Mouse (Mus musculus) thymus, adult 2 months (tissue): Measurements from ENCODE around the gene Ap3b2. TPM values are rescaled to one million over a fixed set of nuclear protein-coding genes. Genes with fewer than 3 reads are reported as not detected.
A peak's percentile ranks its signal among the peaks of the same experiment; 100 is the strongest.

Experiments used
- DNase-seq: peaks from one replicate; pipeline ENCODE4 v3.0.0; 2021
- H3K27ac ChIP-seq: fragments of 200-500 bp; 2 replicates; pipeline ENCODE4 v1.5.1; 2012; ENCODE audit warnings: low read length, control low read depth; ENCODE audit not compliant: control insufficient read depth, insufficient read depth
- H3K27me3 ChIP-seq: fragments of 200-500 bp; 2 replicates; pipeline ENCODE4 v1.6.1; 2012; ENCODE audit warnings: mild to moderate bottlenecking, low read length, moderate library complexity, mixed read lengths; ENCODE audit not compliant: control insufficient read depth, insufficient read depth
- H3K36me3 ChIP-seq: fragments of 200-500 bp; 2 replicates; pipeline ENCODE4 v1.6.1; 2012; ENCODE audit warnings: mild to moderate bottlenecking, low read length, moderate library complexity; ENCODE audit not compliant: control insufficient read depth, insufficient read depth
- H3K4me1 ChIP-seq: fragments of 200-500 bp; replicated peaks from 2 replicates; pipeline ENCODE4 v1.6.1; 2012; ENCODE audit warnings: low read length; ENCODE audit not compliant: control insufficient read depth, insufficient read depth
- H3K4me3 ChIP-seq: fragments of 200-500 bp; 2 replicates; pipeline ENCODE4 v1.5.1; 2012; ENCODE audit warnings: mild to moderate bottlenecking, low read length, control low read depth, moderate library complexity; ENCODE audit not compliant: control insufficient read depth, insufficient read depth
- CTCF ChIP-seq: fragments of 200-500 bp; IDR thresholded peaks from 2 replicates; pipeline ENCODE4 v1.5.1; 2012; ENCODE audit warnings: mild to moderate bottlenecking, control low read depth, low read length, moderate library complexity, borderline replicate concordance; ENCODE audit not compliant: control insufficient read depth, poor library complexity, insufficient read depth; ENCODE audit errors: extremely low read depth
- POLR2A ChIP-seq: fragments of 200-500 bp; IDR thresholded peaks from 2 replicates; pipeline ENCODE4 v1.6.1; 2012; ENCODE audit warnings: mild to moderate bottlenecking, low read length, control low read depth, moderate library complexity; ENCODE audit not compliant: control insufficient read depth, poor library complexity, insufficient read depth; ENCODE audit errors: extremely low read depth
- WGBS: fragments of 180-500 bp; shearing (Covaris S2); methylation state at CpG from one replicate; pipeline ENCODE4 v1.1.7; 2018; 5-methylcytosine and 5-hydroxymethylcytosine counted together
- polyA plus RNA-seq: library from polyadenylated mRNA; depleted of rRNA; stranded (reverse); fragments of >200 nt; gene quantifications from 2 replicates; pipeline ENCODE4 v1.2.3, GENCODE M21; 2012; rRNA removed

Gene Ap3b2
- polyA plus RNA-seq = 0.60 and 0.65 TPM in 2 replicates

- Histone ChIP-seq H3K4me1 (no peaks in the 10 kb centered on the region; the same call in 1 of the 2 replicates), H3K27ac (no peak within 1 kb of the TSS), H3K4me3 (no peak within 1 kb of the TSS), H3K36me3 (no peaks in the 10 kb centered on the region), H3K27me3 (peaks cover 7% of the 10 kb centered on the region; the same call in 1 of the 2 replicates)
- DNase-seq = peak; percentile 31
- TF ChIP-seq CTCF = no peak
- no peak for TF ChIP-seq POLR2A
- 2% methylated on average over 57 of the region's 57 CpGs for WGBS
Observed at GRCm38 (mm10) chr7:81493331-81494021, at the start of gene Ap3b2. Gene Ap3b2 (minus strand): TSS chr7:81493925.

- Histone ChIP-seq H3K27me3 (no peaks in the 10 kb centered on the region), H3K4me3 (no peak overlapping the region), H3K4me1 (no peaks in the 10 kb centered on the region), H3K36me3 (no peaks in the 10 kb centered on the region), H3K27ac (no peak overlapping the region)
- TF ChIP-seq CTCF (no peak), POLR2A (no peak)
- no peak for DNase-seq
- 96% methylated on average over 8 of the region's 8 CpGs for WGBS
Observed at GRCm38 (mm10) chr7:81542934-81543333, 49.2 kb upstream of the Ap3b2 start.

- DNase-seq = no peak
- Histone ChIP-seq H3K36me3 (no peaks in the 10 kb centered on the region), H3K4me3 (no peak overlapping the region), H3K27ac (no peak overlapping the region), H3K27me3 (no peaks in the 10 kb centered on the region), H3K4me1 (no peaks in the 10 kb centered on the region)
- TF ChIP-seq CTCF = no peak
- no peak for TF ChIP-seq POLR2A
- WGBS = 87% methylated on average over 7 of the region's 7 CpGs
Observed at GRCm38 (mm10) chr7:81541924-81542524, 48.3 kb upstream of the Ap3b2 start.

GRCm38 (mm10) chr7:81540999-81541398 lies 47.3 kb upstream of the Ap3b2 start:
- TF ChIP-seq CTCF (no peak), POLR2A (no peak)
- Histone ChIP-seq H3K27me3 (no peaks in the 10 kb centered on the region), H3K36me3 (no peaks in the 10 kb centered on the region), H3K4me3 (no peak overlapping the region), H3K4me1 (no peaks in the 10 kb centered on the region), H3K27ac (no peak overlapping the region)
- WGBS = 93% methylated on average over 1 of the region's 1 CpGs
- DNase-seq = no peak

- no peaks in the 10 kb centered on the region for H3K4me1 ChIP-seq
- no peaks in the 10 kb centered on the region for H3K27me3 ChIP-seq
- no peak for TF ChIP-seq POLR2A
- no peak for TF ChIP-seq CTCF
- no peak for DNase-seq
- 83% methylated on average over 2 of the region's 2 CpGs for WGBS
- H3K4me3 ChIP-seq = no peak overlapping the region
- peaks cover 10% of the 10 kb centered on the region; the same call in 1 of the 2 replicates for H3K36me3 ChIP-seq
- H3K27ac ChIP-seq = no peak overlapping the region
Observed at GRCm38 (mm10) chr7:81539565-81539964, 45.8 kb upstream of the Ap3b2 start.

- H3K36me3 ChIP-seq = peaks cover 20% of the 10 kb centered on the region; the same call in 1 of the 2 replicates
- H3K4me1 ChIP-seq = no peaks in the 10 kb centered on the region
- TF ChIP-seq CTCF = no peak
- no peak for TF ChIP-seq POLR2A
- no peaks in the 10 kb centered on the region for H3K27me3 ChIP-seq
- no peak for DNase-seq
- no peak overlapping the region for H3K4me3 ChIP-seq
- WGBS = 78% methylated on average over 2 of the region's 2 CpGs
- H3K27ac ChIP-seq = no peak overlapping the region
Observed at GRCm38 (mm10) chr7:81538070-81538675, 44.4 kb upstream of the Ap3b2 start.
